Mouse (Mus musculus): Measurements from ENCODE around the gene Kcnt2.

Kcnt2 gene

DNA sequence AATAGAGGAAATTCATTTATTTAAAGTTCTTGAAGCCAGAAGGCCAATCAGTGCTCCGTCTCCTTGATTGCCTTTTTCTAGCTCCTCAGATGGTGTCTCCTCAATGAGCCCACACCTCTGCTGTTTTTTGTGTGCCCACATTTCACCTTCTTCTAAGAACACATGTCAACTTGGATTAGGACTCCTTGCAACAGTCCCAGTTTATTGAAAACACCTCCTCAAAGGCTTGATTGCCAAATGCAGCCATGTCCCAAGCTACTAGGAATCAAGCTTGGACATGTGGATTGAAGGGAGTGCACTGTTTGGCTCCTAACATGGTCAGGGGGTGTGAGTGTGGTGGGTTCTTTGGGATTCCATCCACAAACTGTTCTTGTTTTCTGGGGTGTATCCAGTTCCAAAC, 245.4 kb downstream of the Kcnt2 start:
- no peak for DNase-seq (ENCODE audit: low read depth, low spot score)

DNA sequence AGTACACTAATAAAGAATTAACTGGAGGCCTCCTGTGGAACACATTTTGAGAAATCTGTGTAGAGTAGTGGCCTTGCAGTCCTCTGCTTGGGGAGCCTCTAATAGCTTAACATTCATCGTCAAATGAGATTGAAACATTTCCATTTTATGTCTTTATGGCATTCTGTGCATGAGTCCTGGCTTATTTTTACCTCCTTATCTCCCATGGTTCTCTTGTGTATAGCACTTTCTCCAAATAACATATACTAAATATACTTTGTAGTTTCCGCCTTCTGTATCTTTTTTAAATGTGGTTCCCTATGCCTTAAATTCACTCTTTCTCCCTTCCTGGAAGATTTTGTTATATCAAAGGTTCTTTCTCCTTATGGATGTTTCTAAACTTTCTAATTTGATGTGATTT, 246.3 kb downstream of the Kcnt2 start:
- no peak for DNase-seq (ENCODE audit: low read depth, low spot score)

DNA sequence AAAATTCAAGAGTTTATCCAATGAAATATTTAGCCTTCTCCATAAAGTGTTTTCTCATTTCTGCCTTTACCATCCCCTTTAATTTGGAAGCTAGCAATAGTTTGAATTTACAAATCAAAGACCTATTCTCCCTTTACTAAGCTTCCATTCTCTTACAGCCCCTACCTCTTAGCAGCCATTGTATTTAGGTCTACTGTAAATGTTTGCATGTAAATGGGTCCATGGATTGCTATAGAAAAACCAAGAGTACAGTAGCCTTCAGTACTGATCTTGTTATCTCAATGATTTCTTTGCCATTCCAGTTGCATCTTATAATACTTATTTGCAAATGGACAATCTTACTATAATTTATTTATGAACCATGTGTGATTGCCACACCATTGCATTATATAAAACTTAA, 267.5 kb downstream of the Kcnt2 start:
- DNase-seq (ENCODE audit: low read depth, low spot score) = no peak

DNA sequence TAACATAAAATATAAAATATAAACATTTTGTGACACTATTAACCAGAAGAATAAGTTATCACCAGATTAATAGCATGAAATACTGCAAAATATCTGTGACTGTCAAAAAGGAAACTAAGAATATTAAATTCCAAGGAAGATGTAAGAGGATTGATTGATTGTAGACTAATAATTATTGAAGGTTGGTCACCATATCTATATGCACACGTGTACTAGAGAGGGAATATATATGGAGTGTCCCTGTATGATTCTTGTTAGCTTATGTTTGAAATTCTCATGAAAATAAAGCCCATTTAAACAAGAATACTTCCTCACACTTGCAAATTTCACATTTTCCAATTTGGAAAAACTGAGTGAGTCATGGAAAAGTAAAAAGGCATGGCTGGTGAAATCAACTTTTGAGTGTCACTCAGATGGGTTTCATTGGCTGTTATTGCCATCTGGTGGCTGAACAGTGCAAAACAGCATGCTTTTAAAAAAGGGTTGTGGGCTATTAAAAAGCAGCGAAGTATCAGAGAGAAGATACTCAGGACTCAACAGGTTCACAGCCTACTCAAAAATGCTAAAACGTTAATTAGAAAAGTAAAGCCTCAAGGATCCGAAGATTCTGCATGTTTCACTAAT, 285.4 kb downstream of the Kcnt2 start:
- DNase-seq (ENCODE audit: low read depth, low spot score) = peak; percentile 14

DNA sequence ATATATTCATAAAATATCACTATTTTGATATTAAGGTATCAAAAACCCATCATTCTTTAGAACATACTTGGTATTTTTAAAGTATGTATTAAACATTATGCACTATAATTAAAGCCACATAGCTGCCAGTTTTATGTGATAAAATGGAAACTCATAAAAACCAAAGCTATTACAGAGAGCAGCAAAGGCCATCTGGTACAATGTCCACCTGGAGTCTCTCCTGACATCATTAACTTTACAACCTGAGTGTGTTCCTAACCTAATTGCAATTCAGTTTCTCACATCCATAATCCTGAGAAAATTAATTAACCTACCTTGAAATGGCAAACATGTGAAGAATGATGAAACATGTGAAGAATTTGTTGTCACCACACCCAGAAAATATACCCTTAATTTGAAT, 288.9 kb downstream of the Kcnt2 start:
- no peak for DNase-seq (ENCODE audit: low read depth, low spot score)

DNA sequence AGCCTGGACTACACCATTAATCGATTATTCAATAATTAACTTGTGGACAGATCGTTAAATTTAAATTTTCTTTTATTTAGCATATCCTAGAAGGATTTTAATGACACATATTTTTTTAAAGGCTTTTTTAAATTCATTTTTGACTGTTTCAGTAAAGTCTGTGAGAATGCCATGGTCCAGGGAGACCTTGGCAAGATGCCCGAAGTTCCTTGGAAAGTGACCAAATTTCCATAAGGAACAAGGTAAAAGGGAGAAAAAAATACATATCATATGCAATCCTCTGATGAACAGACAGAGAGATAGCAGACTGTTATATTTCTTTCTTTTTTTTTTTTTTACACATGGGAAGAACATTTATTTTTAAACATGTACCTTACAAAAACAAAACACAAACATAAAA, 296.1 kb downstream of the Kcnt2 start:
- no peak for DNase-seq (ENCODE audit: low read depth, low spot score)

DNA sequence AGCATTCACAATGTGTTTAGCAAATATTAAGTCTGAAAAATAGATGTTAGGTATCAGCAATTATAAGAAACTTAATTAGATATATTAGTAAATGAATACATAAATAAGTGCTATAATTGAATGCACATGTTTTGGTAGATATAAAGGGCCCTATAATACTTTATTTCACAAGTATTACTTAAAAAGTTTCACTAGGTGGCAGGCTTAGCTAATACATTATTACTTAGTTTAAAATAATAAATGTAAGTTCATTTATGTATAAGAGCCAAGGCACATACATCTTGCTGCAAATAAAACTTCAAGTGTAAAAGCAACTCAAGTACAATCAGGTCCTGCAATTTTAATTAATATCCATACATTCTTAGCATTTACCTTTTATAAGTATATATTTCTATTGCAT, 302.8 kb downstream of the Kcnt2 start:
- no peak for DNase-seq (ENCODE audit: low read depth, low spot score)

DNA sequence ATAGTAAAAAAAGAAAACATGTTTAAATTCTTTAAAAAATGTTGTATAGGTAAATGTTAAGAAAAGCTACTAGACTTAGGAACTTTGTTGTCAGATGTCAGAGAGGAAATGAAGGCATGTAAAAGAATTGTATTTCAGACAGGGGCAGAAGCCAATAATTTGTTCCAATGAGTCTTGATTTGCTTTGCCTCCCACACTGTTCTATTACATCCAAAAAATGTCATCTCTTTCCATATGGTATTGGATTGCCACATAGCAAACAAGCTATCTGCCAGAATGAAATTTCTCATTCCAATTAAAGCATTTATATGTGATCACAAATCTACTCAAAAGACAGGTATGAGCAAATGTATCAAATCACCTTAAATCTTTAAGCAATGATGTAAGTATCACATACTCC, 314.8 kb downstream of the Kcnt2 start:
- no peak for DNase-seq (ENCODE audit: low read depth, low spot score)

DNA sequence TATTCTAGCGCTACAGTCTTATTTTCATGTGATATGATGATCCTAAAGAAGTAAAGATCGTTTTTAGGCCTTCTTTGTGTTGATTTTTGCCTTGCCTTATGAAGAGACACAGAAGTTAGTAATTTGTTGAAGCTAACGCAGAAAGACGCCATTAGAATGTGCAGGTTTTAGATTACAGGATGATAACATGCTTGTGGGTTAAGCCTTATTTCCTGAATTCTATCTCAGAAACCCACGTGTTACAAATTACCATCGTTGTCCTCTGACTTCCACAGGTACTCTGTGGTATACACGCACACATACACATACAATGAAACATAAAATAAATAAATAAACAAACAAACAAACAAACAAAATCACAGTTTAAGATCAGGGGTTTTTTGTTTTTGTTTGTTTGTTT, 326.2 kb downstream of the Kcnt2 start:
- DNase-seq (ENCODE audit: low read depth, low spot score) = no peak

DNA sequence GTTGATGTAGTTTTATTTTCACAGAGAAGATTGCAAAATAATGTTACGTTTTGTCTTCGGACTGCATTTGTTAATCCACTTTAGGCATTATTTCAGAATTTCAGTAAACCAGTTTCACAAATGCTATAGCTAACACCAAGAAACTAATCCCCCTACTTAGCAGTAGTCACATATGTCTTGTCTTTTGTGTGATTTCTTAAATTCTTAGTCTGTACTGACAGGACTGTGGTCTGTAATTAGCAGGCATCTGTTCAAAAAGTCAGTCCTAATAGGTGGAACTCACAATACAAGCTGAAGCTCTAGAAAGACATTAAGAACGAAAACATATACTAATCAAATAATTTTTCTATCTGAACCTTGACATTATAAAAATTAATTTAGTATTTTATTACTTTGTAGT, 332.6 kb downstream of the Kcnt2 start:
- DNase-seq (ENCODE audit: low read depth, low spot score) = no peak

DNA sequence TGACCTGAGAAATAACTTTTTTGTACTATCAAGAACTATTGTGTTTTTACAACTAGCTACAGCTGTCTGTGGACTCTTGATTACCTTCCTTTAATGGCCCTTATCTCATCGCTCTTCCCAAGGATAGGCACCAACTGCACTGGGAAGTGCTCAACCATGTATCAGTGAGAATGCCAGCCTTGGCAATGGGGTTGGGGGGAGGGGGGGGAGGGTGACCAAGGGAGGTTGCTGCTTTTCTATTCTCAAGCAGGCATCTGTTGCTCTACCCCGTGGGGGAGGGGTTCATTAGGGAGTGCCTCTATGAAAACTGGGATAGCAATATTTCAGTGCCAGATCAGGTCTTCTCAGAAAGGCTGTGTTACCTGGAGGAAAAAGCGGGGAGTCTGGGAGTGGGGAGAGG, 342.3 kb downstream of the Kcnt2 start:
- no peak for DNase-seq (ENCODE audit: low read depth, low spot score)

DNA sequence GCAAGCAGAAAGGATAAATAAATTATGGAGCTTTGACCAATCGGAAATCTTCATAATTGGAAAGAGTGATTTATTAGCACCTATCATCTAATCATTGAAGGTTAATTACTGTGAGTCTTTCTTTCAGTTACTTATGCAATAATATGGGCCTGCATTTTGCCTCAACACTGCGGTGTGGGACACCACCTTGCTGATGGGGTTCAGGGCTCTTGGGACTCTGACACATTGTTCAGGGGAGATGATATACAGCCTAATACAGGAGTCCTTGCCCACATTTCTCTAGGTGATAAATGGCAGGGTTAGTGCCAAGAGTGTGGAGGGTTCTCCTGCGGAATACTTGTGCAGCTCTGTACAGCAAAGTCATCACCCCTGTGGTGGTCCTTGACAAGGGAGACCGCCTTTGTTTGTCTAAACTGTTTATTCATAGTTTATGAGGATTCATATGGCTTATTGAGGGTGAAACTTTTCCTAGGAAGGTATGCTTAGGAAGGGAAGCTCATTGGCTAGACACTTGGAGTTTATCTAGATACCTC, 362.9 kb downstream of the Kcnt2 start:
- DNase-seq (ENCODE audit: low read depth, low spot score) = no peak

DNA sequence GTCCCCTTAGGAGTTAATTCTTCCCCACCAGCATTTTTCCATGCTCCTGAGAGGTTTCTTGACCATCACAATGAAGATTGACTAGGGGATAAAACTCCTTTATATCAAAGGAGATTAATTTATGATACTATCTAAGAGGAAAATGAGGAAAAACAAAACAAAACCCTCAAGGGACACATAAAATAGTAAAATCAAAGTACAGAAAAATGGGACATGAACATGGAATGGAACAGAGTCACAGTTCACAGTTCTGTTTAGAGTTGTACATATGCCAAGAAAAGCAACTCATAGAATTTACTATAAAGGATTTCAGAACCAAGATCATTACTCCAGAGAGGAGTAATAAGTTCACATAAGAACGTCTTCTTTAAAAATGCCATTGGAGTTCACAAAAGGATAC, 367.1 kb downstream of the Kcnt2 start:
- no peak for DNase-seq (ENCODE audit: low read depth, low spot score)

DNA sequence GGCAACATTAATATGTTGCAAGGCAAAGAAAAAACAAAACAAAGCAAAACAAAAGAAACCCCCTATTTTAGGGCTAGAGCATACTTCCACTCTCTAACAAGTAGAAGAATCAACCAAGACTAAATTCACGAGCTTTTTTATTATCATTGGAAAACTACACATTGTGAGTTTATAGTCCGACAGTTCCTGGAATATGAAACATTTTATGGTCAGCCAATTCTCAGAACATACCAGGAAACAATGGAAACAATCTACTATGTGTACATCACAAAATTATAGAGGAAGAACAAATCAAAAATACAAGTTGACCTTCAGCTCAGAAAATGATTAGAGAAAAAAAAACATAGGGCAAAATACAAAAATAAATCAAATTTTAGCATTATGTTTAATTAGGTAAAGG, 368.9 kb downstream of the Kcnt2 start:
- no peak for DNase-seq (ENCODE audit: low read depth, low spot score)

DNA sequence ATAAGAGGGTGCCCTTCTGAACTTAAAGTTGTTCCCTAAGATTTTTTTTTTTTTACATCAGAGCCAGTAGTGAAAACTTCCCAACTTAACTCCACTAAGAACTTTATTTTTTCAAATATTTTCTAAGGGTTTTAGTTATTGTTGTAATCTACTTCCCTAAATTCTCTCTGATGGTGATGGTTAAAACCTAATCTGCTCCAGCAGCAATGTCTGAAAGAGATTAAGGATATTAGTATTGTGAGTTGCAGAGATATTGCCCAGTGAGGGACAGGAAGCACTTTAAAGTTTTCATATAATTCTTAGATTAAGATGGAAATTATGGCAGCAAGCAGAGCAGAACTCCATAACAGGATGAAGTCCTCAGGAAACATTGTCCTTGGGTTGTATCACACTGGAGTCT, 372.2 kb downstream of the Kcnt2 start:
- no peak for DNase-seq (ENCODE audit: low read depth, low spot score)

DNA sequence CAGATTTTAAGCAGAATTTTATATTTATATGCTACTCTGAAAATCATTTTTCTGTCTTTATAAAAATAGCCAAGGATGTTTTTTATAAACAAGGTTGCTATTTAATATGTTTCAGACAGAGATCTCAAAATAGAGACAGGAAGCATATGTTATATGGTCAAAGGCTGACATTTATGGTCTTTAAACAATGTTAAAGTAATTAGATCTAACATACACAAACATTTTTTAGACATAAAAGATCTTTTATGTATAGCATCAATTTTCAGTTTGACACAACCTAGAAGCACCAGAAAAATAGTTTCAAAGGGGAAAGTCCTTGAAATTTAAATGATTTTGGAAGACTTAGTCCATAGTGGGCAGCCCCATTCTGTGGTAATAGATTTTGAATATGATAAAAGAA, 379.0 kb downstream of the Kcnt2 start:
- DNase-seq (ENCODE audit: low read depth, low spot score) = no peak

DNA sequence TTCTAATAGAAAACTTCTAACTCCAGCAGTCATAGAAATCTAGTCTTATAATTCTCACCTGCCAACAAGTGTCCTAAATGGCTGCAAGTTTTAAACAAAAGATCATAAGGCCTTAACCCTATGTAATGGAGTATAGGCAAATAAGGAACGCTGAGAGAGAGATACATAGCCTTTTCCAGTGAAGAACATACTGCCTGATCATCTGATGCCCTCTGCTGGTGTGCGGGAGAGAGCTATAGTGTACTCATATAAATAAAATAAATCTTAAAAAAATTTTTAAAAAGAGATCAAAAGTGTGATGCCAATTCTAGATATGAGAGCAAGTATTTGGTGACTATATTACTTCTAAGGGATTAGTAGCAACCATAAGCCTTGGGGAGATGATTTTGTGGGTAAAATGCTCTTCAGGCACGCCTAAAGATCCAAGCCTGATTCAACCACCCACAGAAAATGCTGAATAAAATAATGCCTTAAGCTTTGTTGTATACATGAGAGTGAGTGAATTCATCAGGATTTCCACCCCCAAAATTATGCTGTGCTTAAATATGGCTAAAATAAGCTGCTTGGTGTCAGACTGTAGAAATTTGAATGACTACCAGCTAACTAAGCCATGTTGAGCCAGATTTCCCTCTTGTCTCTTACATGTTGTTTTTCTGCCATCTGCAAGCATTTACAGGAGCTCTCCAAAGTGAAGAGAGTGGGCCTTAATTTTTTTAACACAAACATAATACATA, 413.8 kb downstream of the Kcnt2 start:
- DNase-seq (ENCODE audit: low read depth, low spot score) = no peak

DNA sequence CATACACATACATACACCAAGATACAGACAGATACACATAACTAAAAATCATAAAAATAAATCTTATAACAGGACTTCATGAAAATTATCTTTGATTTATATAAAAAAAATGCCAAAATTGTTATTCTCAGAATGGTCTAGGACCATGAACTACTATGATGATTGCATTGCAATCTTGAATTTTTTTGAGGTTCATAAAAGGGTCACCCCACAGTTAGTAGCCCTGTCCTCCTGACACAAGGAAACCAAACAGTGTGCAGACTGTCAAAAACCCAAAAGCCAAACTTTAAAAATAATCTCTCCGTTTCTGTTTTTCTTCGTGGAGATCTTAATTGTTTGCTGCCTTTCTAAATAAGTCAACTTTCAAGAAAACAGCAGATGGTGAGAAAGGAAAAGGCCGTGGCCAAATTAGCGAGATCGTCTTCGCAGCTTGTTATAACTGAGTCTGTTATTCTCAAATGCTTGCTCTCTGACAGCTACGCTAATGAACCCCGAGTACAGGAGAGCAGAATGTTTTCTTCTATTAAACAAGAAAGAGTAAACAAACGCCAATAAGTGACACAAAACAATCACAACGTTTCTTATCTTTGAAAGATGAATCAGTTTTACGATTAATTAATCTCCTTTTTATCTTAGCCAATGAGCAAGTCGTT, 414.9 kb downstream of the Kcnt2 start:
- DNase-seq (ENCODE audit: low read depth, low spot score) = no peak

DNA sequence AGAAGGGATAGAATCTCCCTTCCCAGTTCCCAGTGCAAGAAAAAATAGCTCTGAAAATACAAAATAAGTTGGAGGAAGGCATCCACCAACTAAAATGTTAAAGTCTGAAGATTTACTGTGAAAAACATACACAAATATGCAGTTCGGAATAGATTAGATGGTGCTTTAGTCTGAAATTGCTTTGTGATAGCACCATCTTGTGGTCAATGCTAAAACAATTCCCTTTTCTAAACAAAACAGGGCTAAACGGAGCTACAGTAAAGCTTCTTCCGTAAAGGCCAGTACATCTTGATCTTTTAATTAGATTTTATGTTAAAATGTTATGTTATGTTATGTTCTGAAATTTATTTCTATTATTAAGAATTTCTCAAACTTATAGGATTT, 415.4 kb downstream of the Kcnt2 start:
- DNase-seq (ENCODE audit: low read depth, low spot score) = peak; percentile 22
